Mouse (Mus musculus) cortical plate, adult 2 months (tissue): ENCODE measurements at regions not wholly inside any gene's neighbourhood (a gene's known extent, or its start where the extent isn't known, plus 50 kb on each side); places are given as distances from the start of the nearest gene placed in this dataset.

Experiments used
- CTCF ChIP-seq: fragments of 200-500 bp; IDR thresholded peaks from 2 replicates; pipeline ENCODE4 v1.5.1; 2011; ENCODE audit warnings: mild to moderate bottlenecking, control low read depth, low read length; ENCODE audit not compliant: insufficient read depth; ENCODE audit errors: extremely low read depth
- POLR2A ChIP-seq: fragments of 200-500 bp; IDR thresholded peaks from 2 replicates; pipeline ENCODE4 v1.6.1; 2011; ENCODE audit warnings: mild to moderate bottlenecking, low read length, control low read depth; ENCODE audit not compliant: insufficient read depth; ENCODE audit errors: extremely low read depth

DNA sequence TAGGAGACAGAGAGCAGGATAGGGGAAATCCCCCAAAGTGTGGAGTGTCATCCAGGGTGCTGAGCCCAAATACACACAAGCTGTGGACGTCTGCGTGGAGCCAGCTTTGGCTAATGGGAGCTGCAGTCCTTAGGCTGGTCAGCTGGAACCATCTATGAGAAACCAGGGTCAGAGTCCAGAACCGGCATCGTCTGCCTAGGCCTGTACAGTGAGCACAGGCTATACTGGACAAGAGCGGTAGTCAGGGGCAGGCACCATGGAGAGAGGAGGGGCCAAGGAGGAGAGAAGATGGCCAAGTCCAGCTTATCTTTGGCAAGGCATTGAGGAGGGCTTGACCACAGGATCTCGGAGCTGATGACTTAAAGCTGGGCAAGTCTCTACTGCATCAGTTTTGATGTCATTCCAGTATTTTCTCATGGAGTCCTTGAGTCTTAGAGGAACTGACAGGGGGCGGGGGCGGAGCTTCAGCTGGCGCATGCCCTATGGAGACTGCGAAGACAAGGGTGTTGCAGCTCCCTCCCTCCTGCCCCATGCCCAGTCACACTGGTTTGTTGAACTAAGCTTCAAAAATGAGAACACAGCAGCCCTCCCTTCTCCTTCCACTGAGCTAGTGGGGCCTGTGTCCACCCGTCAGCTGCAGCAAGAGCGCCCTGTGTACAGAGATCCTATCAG lies 180.0 kb upstream of the Six2 start:
- no peak for TF ChIP-seq CTCF
- TF ChIP-seq POLR2A, result no peak
